Mouse (Mus musculus): ENCODE measurements around the gene Def8. TPM values are rescaled to one million over a fixed set of nuclear protein-coding genes. Genes with fewer than 3 reads are reported as not detected.
A peak's percentile ranks its signal among the peaks of the same experiment; 100 is the strongest.

Gene Def8
- polyA plus RNA-seq, 1 experiment from 2014 or later, result 20.6 TPM

- Histone ChIP-seq H3K27ac (replicated peaks) (no peak overlapping the region), H3K9me3 (ENCODE audit: control insufficient read depth, low read length) (no peaks in the 10 kb centered on the region), H3K4me3 (ENCODE audit: low read depth, low read length) (no peak overlapping the region), H3K36me3 (ENCODE audit: control insufficient read depth, insufficient read depth, low read length) (peaks cover 34% of the 10 kb centered on the region), H3K9ac (ENCODE audit: low read length) (no peak overlapping the region), H3K4me2 (replicated peaks; ENCODE audit: low read depth) (no peak overlapping the region), H3K4me1 (replicated peaks; ENCODE audit: control insufficient read depth, insufficient read depth) (no peaks in the 10 kb centered on the region), H3K27me3 (ENCODE audit: control insufficient read depth, insufficient read depth, low read length) (no peaks in the 10 kb centered on the region)
- WGBS, result 80% methylated on average over 9 of the region's 9 CpGs
- DNase-seq (ENCODE audit: low spot score) (no peak), ATAC-seq (ENCODE audit: low FRiP score, low TSS enrichment) (no peak)
- TF ChIP-seq EP300 (optimal IDR thresholded peaks at IDR 0.05), result no peak
- TF ChIP-seq CTCF (IDR thresholded peaks at IDR 0.05; ENCODE audit: low read depth), result no peak
Observed at GRCm38 (mm10) chr8:123402730-123403326, 20.5 kb upstream of the Def8 start.

GRCm38 (mm10) chr8:123404521-123404920 is 18.8 kb upstream of the Def8 start:
- Histone ChIP-seq H3K27me3 (ENCODE audit: control insufficient read depth, insufficient read depth, low read length) (0 out of 2 replicates have a peak, but pooled peaks cover under 1% of the 10 kb centered on the region), H3K4me3 (ENCODE audit: low read depth, low read length) (no peak overlapping the region), H3K9me3 (ENCODE audit: control insufficient read depth, low read length) (no peaks in the 10 kb centered on the region), H3K9ac (ENCODE audit: low read length) (no peak overlapping the region), H3K36me3 (ENCODE audit: control insufficient read depth, insufficient read depth, low read length) (peaks cover 20% of the 10 kb centered on the region), H3K27ac (replicated peaks) (no peak overlapping the region), H3K4me2 (replicated peaks; ENCODE audit: low read depth) (no peak overlapping the region), H3K4me1 (replicated peaks; ENCODE audit: control insufficient read depth, insufficient read depth) (no peaks in the 10 kb centered on the region)
- TF ChIP-seq CTCF (IDR thresholded peaks at IDR 0.05; ENCODE audit: low read depth), result no peak
- TF ChIP-seq EP300 (optimal IDR thresholded peaks at IDR 0.05), result no peak
- ATAC-seq (ENCODE audit: low FRiP score, low TSS enrichment), result no peak
- DNase-seq (ENCODE audit: low spot score), result no peak
- 61% methylated on average over 8 of the region's 8 CpGs for WGBS

- no peak within 1 kb of the TSS for H3K4me3 ChIP-seq (ENCODE audit: low read depth, low read length)
- no peaks in the 10 kb centered on the region for H3K9me3 ChIP-seq (ENCODE audit: control insufficient read depth, low read length)
- ATAC-seq (ENCODE audit: low FRiP score, low TSS enrichment) (no peak), DNase-seq (ENCODE audit: low spot score) (peak; percentile 67)
- peaks cover 3% of the 10 kb centered on the region; the same call in 1 of the 2 replicates for H3K36me3 ChIP-seq (ENCODE audit: control insufficient read depth, insufficient read depth, low read length)
- H3K27ac ChIP-seq (replicated peaks), result no peak within 1 kb of the TSS
- peaks cover 14% of the 10 kb centered on the region for H3K27me3 ChIP-seq (ENCODE audit: control insufficient read depth, insufficient read depth, low read length)
- H3K4me1 ChIP-seq (replicated peaks; ENCODE audit: control insufficient read depth, insufficient read depth), result no peaks in the 10 kb centered on the region
- no peak for TF ChIP-seq EP300 (optimal IDR thresholded peaks at IDR 0.05)
- peak; percentile 83 for TF ChIP-seq CTCF (IDR thresholded peaks at IDR 0.05; ENCODE audit: low read depth)
- WGBS, result 14% methylated on average over 4 of the region's 4 CpGs
- H3K4me2 ChIP-seq (replicated peaks; ENCODE audit: low read depth), result no peak within 1 kb of the TSS
- no peak within 1 kb of the TSS for H3K9ac ChIP-seq (ENCODE audit: low read length)
Observed at GRCm38 (mm10) chr8:123406786-123407185, 16.5 kb upstream of the Def8 start, which contains the start of gene Mc1r. Mc1r (plus strand) TSS chr8:123407107.

- 87% methylated on average over 13 of the region's 13 CpGs for WGBS
- TF ChIP-seq EP300 (optimal IDR thresholded peaks at IDR 0.05) (no peak), CTCF (IDR thresholded peaks at IDR 0.05; ENCODE audit: low read depth) (no peak)
Observed at GRCm38 (mm10) chr8:123407612-123408011, 15.7 kb upstream of the Def8 start.

GRCm38 (mm10) chr8:123408586-123409544 is 14.5 kb upstream of the Def8 start:
- no peak overlapping the region for H3K4me2 ChIP-seq (replicated peaks; ENCODE audit: low read depth)
- no peaks in the 10 kb centered on the region for H3K4me1 ChIP-seq (replicated peaks; ENCODE audit: control insufficient read depth, insufficient read depth)
- H3K9ac ChIP-seq (ENCODE audit: low read length), result no peak overlapping the region
- no peaks in the 10 kb centered on the region for H3K36me3 ChIP-seq (ENCODE audit: control insufficient read depth, insufficient read depth, low read length)
- WGBS, result 67% methylated on average over 9 of the region's 9 CpGs
- H3K4me3 ChIP-seq (ENCODE audit: low read depth, low read length), result no peak overlapping the region
- TF ChIP-seq EP300 (optimal IDR thresholded peaks at IDR 0.05), result no peak
- no peak for TF ChIP-seq CTCF (IDR thresholded peaks at IDR 0.05; ENCODE audit: low read depth)
- DNase-seq (ENCODE audit: low spot score) (no peak), ATAC-seq (ENCODE audit: low FRiP score, low TSS enrichment) (no peak)
- no peaks in the 10 kb centered on the region for H3K9me3 ChIP-seq (ENCODE audit: control insufficient read depth, low read length)
- H3K27me3 ChIP-seq (ENCODE audit: control insufficient read depth, insufficient read depth, low read length), result peaks cover 18% of the 10 kb centered on the region
- no peak overlapping the region for H3K27ac ChIP-seq (replicated peaks)

More at GRCm38 (mm10) chr8:123407612-123408011, 15.7 kb upstream of the Def8 start:
- Histone ChIP-seq H3K9ac (ENCODE audit: low read length) (no peak overlapping the region), H3K4me1 (replicated peaks; ENCODE audit: control insufficient read depth, insufficient read depth) (no peaks in the 10 kb centered on the region), H3K27me3 (ENCODE audit: control insufficient read depth, insufficient read depth, low read length) (peaks cover 18% of the 10 kb centered on the region), H3K9me3 (ENCODE audit: control insufficient read depth, low read length) (no peaks in the 10 kb centered on the region), H3K27ac (replicated peaks) (no peak overlapping the region), H3K36me3 (ENCODE audit: control insufficient read depth, insufficient read depth, low read length) (0 out of 2 replicates have a peak, but pooled peaks cover 3% of the 10 kb centered on the region), H3K4me3 (ENCODE audit: low read depth, low read length) (no peak overlapping the region), H3K4me2 (replicated peaks; ENCODE audit: low read depth) (no peak overlapping the region)
- no peak for DNase-seq (ENCODE audit: low spot score)
- ATAC-seq (ENCODE audit: low FRiP score, low TSS enrichment), result no peak

Measured in stomach, postnatal 0 days (tissue).